Mouse (Mus musculus): Measurements from ENCODE around the gene Vmn1r209. TPM values are rescaled to one million over a fixed set of nuclear protein-coding genes. Genes with fewer than 3 reads are reported as not detected.
"Not testable (repeated sequence)": the region's sequence is repeated elsewhere in the genome, so short reads cannot be mapped to it uniquely, and the experiment has no call there.

Vmn1r209 gene
- polyA plus RNA-seq (2011; ENCODE audit: insufficient read depth, insufficient read length, low replicate concordance, missing spikeins) = not detected in 2 replicates

DNA sequence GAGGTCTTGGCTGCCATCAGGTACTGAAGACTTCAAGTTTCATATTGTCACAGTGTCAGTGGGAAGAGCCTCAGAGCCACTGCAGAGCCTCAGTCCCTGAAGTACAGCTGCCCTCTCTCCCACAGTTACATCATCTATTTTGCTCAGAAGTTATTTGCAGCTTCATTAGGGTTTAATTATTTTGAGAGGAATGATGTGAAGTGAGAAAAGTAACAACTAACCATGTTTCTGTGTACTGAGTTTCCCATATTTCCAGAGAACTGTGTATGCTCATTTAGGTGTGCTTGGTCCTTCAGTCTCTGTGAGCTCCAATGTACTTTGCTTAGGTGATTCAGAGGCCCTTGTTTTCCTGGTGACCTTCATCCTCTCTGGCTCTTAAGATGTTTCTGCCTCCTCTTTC is at the start of gene Vmn1r209:
Vmn1r209 (minus strand) TSS at position 101 of the 400 bp plus-strand sequence.
- not testable (repeated sequence) for H3K4me3 ChIP-seq (replicated peaks; ENCODE audit: control insufficient read depth, low read depth, low read length); H3K4me1 ChIP-seq (ENCODE audit: control insufficient read depth, insufficient read depth, low read length); H3K27ac ChIP-seq (ENCODE audit: control insufficient read depth, insufficient read depth, low read depth, low read length, poor library complexity)

DNA sequence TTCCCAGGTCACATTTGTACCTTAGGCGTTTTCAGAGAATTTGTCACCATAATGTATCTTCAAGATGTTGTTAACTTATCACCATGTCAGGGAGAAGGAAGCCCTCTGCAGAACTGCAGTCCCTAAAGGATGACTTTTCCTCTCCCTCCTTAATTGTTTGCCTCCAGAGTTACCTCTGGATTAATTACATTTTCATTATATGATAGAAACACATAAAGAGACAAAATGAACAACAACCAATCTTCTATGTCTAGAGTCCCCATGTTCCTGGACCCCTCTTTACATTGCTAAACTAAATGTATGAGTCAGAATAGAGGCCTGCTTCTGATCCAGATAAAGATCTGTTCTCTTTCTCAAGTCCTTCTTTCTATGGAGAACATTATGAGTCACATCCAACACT is 48.0 kb upstream of the Vmn1r209 start, which contains the start of gene Vmn1r211:
Vmn1r211 (minus strand) TSS at position 101 of the 400 bp plus-strand sequence.
- Histone ChIP-seq H3K27ac (ENCODE audit: control insufficient read depth, insufficient read depth, low read depth, low read length, poor library complexity) (no peak within 1 kb of the TSS), H3K4me3 (replicated peaks; ENCODE audit: control insufficient read depth, low read depth, low read length) (no peak within 1 kb of the TSS), H3K4me1 (ENCODE audit: control insufficient read depth, insufficient read depth, low read length) (no peaks in the 10 kb centered on the region)
- TF ChIP-seq CTCF (IDR thresholded peaks at IDR 0.05; ENCODE audit: control insufficient read depth, insufficient read depth, low read length) (no peak), POLR2A (IDR thresholded peaks at IDR 0.05; ENCODE audit: borderline replicate concordance, control insufficient read depth, low read depth, low read length) (no peak)
- 67% methylated on average over 1 of the region's 1 CpGs for WGBS

DNA sequence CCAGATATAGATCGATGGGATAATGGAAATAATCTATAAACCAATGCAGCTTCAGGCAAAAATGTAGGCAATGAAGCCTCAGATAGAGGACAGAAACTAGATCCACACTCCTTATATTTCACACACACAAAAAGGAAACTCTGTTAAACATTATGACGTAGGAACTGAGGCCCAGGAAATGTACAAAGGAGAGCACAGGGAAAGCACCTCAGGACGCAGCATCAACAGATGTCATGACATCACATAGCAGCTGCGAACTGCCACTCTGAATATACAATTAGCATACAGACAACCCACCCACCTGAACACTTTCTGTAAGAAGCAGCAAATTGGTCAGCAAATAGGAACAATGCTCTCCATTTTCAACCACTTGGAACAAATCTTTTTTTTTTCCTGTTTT is 45.3 kb upstream of the Vmn1r209 start:
- H3K4me3 ChIP-seq (replicated peaks; ENCODE audit: control insufficient read depth, low read depth, low read length) = no peak overlapping the region
- H3K27ac ChIP-seq (ENCODE audit: control insufficient read depth, insufficient read depth, low read depth, low read length, poor library complexity) = no peak overlapping the region
- no peak for TF ChIP-seq CTCF (IDR thresholded peaks at IDR 0.05; ENCODE audit: control insufficient read depth, insufficient read depth, low read length)
- no peak for TF ChIP-seq POLR2A (IDR thresholded peaks at IDR 0.05; ENCODE audit: borderline replicate concordance, control insufficient read depth, low read depth, low read length)
- 58% methylated on average over 4 of the region's 4 CpGs for WGBS
- H3K4me1 ChIP-seq (ENCODE audit: control insufficient read depth, insufficient read depth, low read length) = no peaks in the 10 kb centered on the region

DNA sequence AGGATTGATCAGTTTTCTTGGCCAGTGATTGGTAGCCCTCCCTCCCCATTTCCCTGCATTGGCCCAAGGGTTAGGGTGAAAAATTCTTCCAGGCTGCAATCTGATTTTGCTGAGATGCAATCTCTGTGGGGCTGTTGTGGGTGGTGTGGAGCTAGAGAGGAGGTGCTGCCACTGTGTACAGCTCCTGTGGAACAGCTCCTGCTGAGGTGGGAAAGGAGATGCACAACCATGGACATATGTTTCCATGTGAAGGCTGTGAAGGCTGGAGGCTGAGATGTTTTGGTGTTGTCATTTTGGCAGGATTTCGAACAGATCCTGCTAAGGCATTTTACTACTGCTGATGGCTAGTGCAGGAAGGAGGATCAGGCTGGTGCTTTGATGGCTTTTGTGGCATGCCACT is 37.3 kb upstream of the Vmn1r209 start:
- no peak overlapping the region for H3K4me3 ChIP-seq (replicated peaks; ENCODE audit: control insufficient read depth, low read depth, low read length)
- WGBS = 72% methylated on average over 1 of the region's 1 CpGs
- TF ChIP-seq POLR2A (IDR thresholded peaks at IDR 0.05; ENCODE audit: borderline replicate concordance, control insufficient read depth, low read depth, low read length) = no peak
- TF ChIP-seq CTCF (IDR thresholded peaks at IDR 0.05; ENCODE audit: control insufficient read depth, insufficient read depth, low read length) = no peak
- no peak overlapping the region for H3K27ac ChIP-seq (ENCODE audit: control insufficient read depth, insufficient read depth, low read depth, low read length, poor library complexity)
- no peaks in the 10 kb centered on the region for H3K4me1 ChIP-seq (ENCODE audit: control insufficient read depth, insufficient read depth, low read length)

DNA sequence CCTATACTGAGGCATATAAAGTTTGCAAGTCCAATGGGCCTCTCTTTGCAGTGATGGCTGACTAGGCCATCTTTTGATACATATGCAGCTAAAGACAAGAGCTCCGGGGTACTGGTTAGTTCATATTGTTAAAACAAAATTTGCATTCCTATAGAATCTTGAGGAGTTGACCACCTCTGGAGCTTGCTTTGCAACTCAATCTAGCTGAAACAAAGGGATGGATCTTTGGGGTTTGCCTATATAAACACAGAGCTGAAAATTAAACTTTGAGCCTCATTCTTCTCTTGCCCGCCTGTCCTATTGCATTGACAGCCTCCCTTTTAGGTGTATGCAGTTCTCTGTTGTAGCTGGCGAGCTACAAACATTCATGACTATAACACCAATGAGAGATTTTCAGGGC is 34.8 kb upstream of the Vmn1r209 start:
- not testable (repeated sequence) for H3K27ac ChIP-seq (ENCODE audit: control insufficient read depth, insufficient read depth, low read depth, low read length, poor library complexity); H3K4me1 ChIP-seq (ENCODE audit: control insufficient read depth, insufficient read depth, low read length); H3K4me3 ChIP-seq (replicated peaks; ENCODE audit: control insufficient read depth, low read depth, low read length)
- 75% methylated on average over 3 of the region's 3 CpGs for WGBS

DNA sequence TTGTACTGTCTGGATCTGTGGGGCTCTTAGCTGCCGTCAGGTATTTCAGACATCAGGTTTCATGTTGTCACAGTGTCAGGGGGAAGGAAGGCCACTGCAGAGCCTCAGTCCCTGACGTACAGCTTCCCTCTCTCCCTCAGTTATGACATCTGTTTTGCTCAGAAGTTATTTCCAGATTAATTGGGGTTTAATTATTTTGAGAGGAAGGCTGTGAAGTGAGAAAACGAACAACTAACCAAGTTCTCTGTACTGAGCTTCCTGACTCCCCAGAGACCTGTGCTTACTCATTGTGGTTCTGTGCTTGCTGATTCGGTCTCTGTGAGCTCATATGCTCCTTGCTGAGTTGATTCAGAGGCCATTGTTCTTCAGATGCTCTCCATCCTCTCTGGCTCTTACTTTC is 21.8 kb upstream of the Vmn1r209 start, which contains the start of gene Vmn1r210:
Vmn1r210 (minus strand) TSS at position 101 of the 400 bp plus-strand sequence.
- H3K4me3 ChIP-seq (replicated peaks; ENCODE audit: control insufficient read depth, low read depth, low read length) = no peak within 1 kb of the TSS
- 18% methylated on average over 4 of the region's 4 CpGs for WGBS
- TF ChIP-seq POLR2A (IDR thresholded peaks at IDR 0.05; ENCODE audit: borderline replicate concordance, control insufficient read depth, low read depth, low read length) (no peak), CTCF (IDR thresholded peaks at IDR 0.05; ENCODE audit: control insufficient read depth, insufficient read depth, low read length) (no peak)
- no peak within 1 kb of the TSS for H3K27ac ChIP-seq (ENCODE audit: control insufficient read depth, insufficient read depth, low read depth, low read length, poor library complexity)
- no peaks in the 10 kb centered on the region for H3K4me1 ChIP-seq (ENCODE audit: control insufficient read depth, insufficient read depth, low read length)

DNA sequence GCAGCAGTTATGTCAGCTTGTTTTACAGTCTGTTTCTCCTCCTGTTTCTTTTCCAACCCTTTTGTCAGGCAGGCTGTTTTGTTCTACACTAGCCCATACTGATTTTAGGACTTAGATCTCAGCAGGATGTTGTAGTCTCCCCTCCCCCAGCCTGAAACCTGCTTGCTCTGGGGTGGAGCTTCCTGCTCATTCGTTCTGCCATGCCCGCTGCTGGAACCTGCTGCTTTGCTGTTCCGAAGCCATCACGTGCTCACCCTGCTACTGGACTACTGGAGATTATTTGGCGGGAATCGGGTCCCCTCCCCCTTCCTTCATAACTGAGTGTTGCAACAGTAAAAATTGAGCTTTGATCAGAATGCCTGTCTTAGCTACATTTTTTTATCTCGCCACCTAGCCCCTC is 19.9 kb upstream of the Vmn1r209 start:
- WGBS = 29% methylated on average over 7 of the region's 7 CpGs

DNA sequence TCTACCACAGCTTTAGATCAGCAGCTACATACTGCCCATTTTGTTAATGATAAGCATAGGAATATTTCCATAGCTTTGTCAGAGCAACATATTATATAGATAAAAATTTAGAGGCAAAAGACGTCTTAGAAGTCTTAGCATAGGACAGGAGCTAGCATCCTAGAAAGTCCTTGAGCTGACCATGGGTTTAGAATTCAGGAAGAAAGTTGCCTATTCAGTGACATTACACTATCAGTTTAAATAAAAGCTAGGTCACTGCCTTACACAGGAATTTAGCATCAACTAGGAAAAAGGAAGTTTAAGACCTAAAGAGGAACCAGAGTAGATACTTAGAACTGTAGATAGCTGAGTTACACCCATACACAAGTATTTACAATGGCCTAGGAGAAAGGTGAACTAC is 12.1 kb upstream of the Vmn1r209 start:
- not testable (repeated sequence) for H3K27ac ChIP-seq (ENCODE audit: control insufficient read depth, insufficient read depth, low read depth, low read length, poor library complexity); H3K4me1 ChIP-seq (ENCODE audit: control insufficient read depth, insufficient read depth, low read length); H3K4me3 ChIP-seq (replicated peaks; ENCODE audit: control insufficient read depth, low read depth, low read length)
- 84% methylated on average over 1 of the region's 1 CpGs for WGBS

More for the DNA sequence above, 19.9 kb upstream of the Vmn1r209 start:
- not testable (repeated sequence) for H3K4me1 ChIP-seq (ENCODE audit: control insufficient read depth, insufficient read depth, low read length); H3K4me3 ChIP-seq (replicated peaks; ENCODE audit: control insufficient read depth, low read depth, low read length); H3K27ac ChIP-seq (ENCODE audit: control insufficient read depth, insufficient read depth, low read depth, low read length, poor library complexity)

DNA sequence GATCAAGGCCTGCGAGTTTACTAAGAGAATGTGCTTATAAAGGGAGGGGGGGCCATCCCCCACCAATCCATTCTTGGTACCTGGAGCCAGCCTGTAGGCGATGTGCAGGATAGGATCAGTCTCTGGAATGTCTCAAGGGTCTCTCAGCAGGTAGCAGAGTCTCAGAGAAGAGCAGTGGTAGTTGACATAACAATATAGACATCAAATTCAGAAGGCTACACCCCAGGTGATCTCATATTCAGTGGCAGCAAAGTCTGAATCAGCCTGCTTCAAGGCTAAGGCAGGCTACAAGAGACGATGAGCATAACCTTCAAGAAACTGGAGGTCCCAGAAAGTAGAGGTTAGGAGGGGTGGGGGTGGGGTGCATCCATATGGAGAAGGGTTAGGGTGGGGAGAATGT is 21.4 kb downstream of the Vmn1r209 start:
- H3K4me1 ChIP-seq (ENCODE audit: control insufficient read depth, insufficient read depth, low read length); H3K4me3 ChIP-seq (replicated peaks; ENCODE audit: control insufficient read depth, low read depth, low read length); H3K27ac ChIP-seq (ENCODE audit: control insufficient read depth, insufficient read depth, low read depth, low read length, poor library complexity): not testable (repeated sequence)
- WGBS = 63% methylated on average over 3 of the region's 3 CpGs

DNA sequence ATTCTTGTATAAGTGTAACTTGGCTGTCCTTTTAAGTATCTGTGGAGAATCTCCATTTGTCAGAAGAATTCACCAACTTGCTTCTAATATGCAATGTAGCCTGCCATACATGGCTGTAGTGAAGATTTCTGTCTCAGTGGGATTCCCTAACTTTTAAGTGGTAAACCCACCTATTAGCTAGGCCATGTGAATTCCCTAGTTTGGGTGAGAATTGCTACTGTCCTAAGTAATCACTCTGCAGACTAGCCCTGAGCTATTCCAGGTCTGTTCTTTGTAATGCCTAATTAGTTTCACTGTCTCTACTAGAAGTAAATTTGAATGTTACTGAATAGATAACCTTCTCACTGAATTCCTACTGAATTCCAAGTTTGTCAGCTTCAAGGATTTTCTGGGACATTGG is 25.3 kb downstream of the Vmn1r209 start:
- H3K27ac ChIP-seq (ENCODE audit: control insufficient read depth, insufficient read depth, low read depth, low read length, poor library complexity); H3K4me1 ChIP-seq (ENCODE audit: control insufficient read depth, insufficient read depth, low read length); H3K4me3 ChIP-seq (replicated peaks; ENCODE audit: control insufficient read depth, low read depth, low read length): not testable (repeated sequence)

DNA sequence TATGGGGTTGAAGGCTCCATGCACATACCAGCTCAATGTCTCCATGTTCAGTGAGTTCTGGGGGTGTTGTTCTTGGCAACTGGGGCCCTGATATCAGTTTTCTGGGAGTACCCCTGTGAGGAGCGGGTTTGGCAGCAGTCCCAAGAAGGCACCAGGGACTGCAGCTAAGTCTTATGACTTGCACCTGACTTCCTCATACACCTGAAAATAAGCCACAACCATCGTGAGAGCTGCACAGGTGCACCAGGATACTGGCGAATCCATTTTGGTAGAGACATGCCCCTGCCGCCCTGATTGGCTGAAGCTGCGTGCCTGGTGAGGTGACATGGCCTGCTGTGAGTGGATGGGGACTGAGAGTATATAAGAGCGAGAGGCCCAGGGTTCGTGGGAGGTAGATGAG is 32.2 kb downstream of the Vmn1r209 start, which contains the start of gene Vmn1r208:
Vmn1r208 (minus strand) TSS at position 101 of the 400 bp plus-strand sequence.
- not testable (repeated sequence) for H3K4me3 ChIP-seq (replicated peaks; ENCODE audit: control insufficient read depth, low read depth, low read length); H3K27ac ChIP-seq (ENCODE audit: control insufficient read depth, insufficient read depth, low read depth, low read length, poor library complexity); H3K4me1 ChIP-seq (ENCODE audit: control insufficient read depth, insufficient read depth, low read length)
- no CpG with 5 or more reads among the region's 7 CpGs for WGBS

DNA sequence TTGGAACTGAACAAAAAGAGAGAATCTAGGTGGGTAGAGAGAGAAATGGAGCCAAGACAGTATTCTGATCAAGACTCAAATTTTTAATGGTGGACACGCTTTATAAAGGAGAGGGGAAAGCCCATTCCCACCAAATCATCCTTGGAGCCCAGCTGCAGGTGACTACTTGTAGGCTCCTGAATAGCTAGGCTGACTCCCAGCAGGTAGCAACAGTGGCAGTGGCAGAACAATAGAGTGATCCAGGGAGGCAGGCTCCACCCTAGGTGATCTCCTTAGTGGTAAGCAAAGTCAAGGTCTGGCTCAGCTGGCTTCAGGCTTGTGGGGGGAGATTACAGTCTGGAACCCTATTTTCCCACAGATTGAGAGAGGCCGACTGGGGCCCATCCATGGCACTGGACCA is 37.9 kb downstream of the Vmn1r209 start:
- 68% methylated on average over 2 of the region's 2 CpGs for WGBS
- not testable (repeated sequence) for H3K27ac ChIP-seq (ENCODE audit: control insufficient read depth, insufficient read depth, low read depth, low read length, poor library complexity); H3K4me3 ChIP-seq (replicated peaks; ENCODE audit: control insufficient read depth, low read depth, low read length); H3K4me1 ChIP-seq (ENCODE audit: control insufficient read depth, insufficient read depth, low read length)
